Mouse (Mus musculus) liver, adult 2 months (tissue): ENCODE measurements around the gene Pum1.

Source experiments
- CTCF ChIP-seq: fragments of 200-500 bp; IDR thresholded peaks from 2 replicates; pipeline ENCODE4 v1.5.1; 2011; ENCODE audit warnings: low read depth, low read length, control low read depth
- POLR2A ChIP-seq: fragments of 200-500 bp; IDR thresholded peaks from 2 replicates; pipeline ENCODE4 v1.6.1; 2011; ENCODE audit warnings: low read length, control low read depth; ENCODE audit not compliant: insufficient read depth; ENCODE audit errors: extremely low read depth

DNA sequence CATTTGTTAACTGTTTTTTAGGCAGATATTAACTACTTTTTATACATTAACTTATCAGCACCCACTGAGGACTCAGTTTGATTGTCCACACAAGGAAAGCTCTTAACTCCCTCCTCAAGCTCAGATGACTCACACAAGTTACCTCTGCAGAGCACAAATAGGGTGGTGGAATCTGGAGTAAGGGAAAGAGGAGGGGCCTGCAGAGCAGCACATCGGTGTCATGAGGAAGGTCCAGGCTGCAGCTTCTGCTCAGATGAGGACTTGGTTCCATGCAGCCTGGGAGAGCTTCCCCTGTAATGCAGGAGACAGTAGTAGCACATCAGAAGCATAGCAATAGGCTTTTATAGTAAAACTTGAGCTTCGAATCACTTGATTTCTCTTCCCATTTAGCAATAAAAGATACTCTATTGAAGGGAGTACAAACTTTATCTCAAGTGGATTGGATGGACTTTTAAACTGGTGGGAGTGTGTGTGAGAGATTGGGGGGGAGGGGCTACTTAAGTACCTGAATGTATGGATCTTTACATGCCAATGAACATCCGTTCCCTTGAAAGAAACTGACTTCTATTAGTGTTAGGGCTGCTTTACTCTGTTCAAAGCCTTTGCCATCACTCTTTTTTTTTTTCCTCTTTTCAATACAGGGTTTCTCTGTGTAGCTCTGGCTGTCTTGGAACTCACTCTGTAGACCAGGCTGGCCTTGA, 39.9 kb downstream of the Pum1 start:
- TF ChIP-seq POLR2A (no peak), CTCF (no peak)
